Mouse (Mus musculus): ENCODE measurements at regions not wholly inside any gene's neighbourhood (a gene's known extent, or its start where the extent isn't known, plus 50 kb on each side); places are given as distances from the start of the nearest gene placed in this dataset.

DNA sequence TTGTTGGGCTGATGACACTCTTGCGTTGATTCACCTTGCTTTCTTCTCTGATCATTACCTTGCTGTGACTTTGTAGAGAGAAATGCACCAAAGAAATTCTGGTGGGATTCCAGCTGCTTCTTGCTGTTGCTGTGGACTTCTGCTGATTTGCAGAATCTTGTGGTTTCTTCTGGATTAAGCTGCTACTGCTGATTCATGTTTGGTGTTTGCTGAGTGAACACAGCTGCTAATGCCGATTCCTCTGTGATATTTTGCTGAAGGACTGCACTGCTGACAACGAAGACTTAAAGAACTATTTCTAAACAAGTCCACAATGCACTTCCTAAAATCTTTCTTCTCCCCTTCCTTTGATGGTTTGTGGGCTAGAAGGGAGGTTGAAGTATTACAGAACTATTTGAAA is 106.5 kb upstream of the Fbxo11 start:
- intact Hi-C loops (cut with DNase I) = no loop called here
- DNase-seq (ENCODE audit: low spot score in 2 of 2) = no peak

- DNase-seq (ENCODE audit: low spot score in 2 of 2) = no peak
- intact Hi-C loops (cut with DNase I) = no loop called here
These were observed 108.4 kb upstream of the Fbxo11 start for GRCm38 (mm10) chr17:88173354-88174032.

GRCm38 (mm10) chr17:88174242-88174679 is 109.2 kb upstream of the Fbxo11 start:
- no peak for DNase-seq (ENCODE audit: low spot score in 2 of 2)

DNA sequence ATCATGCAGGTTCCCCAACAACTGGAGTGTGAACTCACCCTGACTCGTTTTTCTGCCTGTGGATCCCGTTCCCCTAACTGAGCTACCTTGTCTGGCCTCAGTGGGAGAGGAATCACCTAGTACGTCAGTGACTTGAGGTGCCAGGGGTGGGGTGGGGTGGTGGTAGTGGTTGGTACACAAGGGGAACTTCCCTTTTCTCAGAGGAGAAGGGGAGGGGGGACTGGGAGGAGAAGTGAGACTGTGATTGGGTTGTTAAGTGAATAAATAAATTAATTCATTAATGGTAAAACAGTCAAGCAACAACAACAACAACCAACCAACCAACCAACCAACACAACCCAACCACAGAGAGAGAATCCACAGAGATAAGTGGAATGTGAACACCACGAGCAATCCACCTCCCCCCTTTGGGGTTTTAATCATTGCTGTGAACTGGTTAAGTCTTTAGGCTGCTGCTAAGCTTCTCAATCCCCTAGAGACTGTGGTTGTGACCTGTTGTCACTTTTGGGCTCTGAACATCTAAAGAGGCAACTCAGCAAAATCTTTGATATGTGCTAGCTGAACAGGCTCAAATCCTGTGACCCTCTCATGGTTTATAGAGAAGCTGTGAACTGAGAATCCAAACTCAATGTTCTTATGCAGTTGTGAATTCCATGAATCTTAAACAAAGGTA is 111.0 kb upstream of the Fbxo11 start:
- DNase-seq (ENCODE audit: low spot score in 2 of 2) = no peak
- intact Hi-C loops (cut with DNase I) = no loop called here

More at GRCm38 (mm10) chr17:88174242-88174679, 109.2 kb upstream of the Fbxo11 start:
- intact Hi-C loops (cut with DNase I) = no loop called here

- DNase-seq (ENCODE audit: low spot score in 2 of 2) = no peak
These were observed 125.6 kb upstream of the Fbxo11 start for GRCm38 (mm10) chr17:88190735-88191134.

GRCm38 (mm10) chr17:88191444-88191843 is 126.4 kb upstream of the Fbxo11 start:
- DNase-seq (ENCODE audit: low spot score in 2 of 2) = no peak
- intact Hi-C loops (cut with DNase I) = no loop called here

More at GRCm38 (mm10) chr17:88190735-88191134, 125.6 kb upstream of the Fbxo11 start:
- intact Hi-C loops (cut with DNase I) = no loop called here

- intact Hi-C loops (cut with DNase I) = no loop called here
- DNase-seq (ENCODE audit: low spot score in 2 of 2) = no peak
These were observed 127.1 kb upstream of the Fbxo11 start for GRCm38 (mm10) chr17:88191930-88192807.

DNA sequence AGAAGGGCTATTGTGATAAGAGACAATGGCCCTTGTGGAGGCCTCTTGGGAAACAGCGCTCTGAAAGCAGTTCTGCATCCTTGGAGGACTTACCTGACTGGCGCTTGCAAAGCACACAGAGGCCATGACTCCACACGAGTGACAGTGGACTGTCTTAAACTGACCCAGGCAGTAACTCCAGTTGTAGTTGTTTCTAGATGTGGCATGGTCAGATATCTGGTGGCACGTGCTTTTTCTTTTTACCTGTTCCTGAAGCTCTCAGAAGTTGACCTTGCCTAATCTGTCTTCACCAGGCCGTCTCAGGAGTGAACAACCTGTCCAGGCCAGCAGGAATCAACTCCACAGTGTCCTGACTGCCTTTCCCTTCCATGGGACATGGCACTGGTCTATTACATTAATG is 129.6 kb upstream of the Fbxo11 start:
- intact Hi-C loops (cut with DNase I) = no loop called here
- no peak for DNase-seq (ENCODE audit: low spot score in 2 of 2)

GRCm38 (mm10) chr17:88195303-88195702 is 130.2 kb upstream of the Fbxo11 start:
- intact Hi-C loops (cut with DNase I) = no loop called here
- DNase-seq (ENCODE audit: low spot score in 2 of 2) = peak; percentile 42 to 92

DNA sequence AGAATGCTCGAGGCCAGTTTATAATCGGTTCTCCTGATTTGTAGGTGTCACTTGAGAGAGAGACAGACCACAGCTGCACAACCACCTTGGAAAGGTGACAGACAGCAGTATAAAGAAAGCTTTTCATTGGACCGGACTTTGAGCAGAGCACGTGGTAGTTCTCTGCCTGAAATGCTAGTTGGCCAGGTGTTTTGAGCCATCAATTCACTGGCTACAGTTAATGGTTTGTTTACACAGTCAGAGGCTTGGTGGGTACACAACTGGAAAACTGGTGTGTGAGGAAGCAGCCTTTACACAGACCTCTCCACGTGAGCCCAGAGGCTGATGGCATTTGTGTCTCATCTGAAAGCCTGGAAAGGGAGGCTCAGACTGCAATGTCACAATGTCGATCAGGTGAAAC is 130.8 kb upstream of the Fbxo11 start:
- no peak for DNase-seq (ENCODE audit: low spot score in 2 of 2)
- intact Hi-C loops (cut with DNase I) = no loop called here

DNA sequence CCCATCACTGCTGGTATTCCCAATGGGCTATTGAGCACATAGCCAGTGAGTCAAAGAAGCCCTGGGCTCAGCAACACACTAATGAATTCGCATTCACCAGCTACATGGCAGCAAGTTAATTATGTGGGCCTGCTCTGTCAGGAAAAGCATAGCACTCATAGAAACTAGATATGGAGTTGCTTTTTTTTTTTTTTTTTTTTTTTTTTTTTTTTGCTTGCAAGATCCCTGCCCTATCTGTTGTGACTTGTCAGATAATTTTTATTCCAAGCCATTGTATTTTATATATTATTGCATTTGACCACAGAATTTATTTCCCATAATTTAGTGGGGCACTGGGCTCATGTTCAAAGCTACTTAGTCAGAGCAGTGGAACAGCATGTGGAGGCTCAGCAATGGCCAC is 131.2 kb upstream of the Fbxo11 start:
- intact Hi-C loops (cut with DNase I) = no loop called here
- DNase-seq (ENCODE audit: low spot score in 2 of 2) = no peak

DNA sequence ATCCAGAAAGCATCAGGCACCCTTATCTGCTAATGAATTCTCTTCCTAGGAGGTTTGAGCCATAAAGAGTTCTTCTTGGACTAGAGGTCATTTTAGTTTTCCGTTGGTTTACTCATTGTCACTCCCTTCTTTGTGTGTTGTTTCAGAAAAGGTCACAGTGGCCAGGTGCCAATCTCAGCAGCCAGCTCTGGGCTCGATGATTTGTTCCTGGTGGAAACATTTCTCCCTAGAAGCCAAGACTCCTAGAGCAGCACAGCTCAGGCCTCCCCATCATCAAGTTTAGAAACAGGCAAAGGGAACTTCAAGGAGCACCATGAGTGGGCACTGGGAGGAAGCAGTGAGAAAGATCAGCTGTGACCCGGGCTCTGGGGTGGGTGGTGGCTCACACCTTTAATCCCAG is 132.3 kb upstream of the Fbxo11 start:
- intact Hi-C loops (cut with DNase I) = no loop called here
- no peak for DNase-seq (ENCODE audit: low spot score in 2 of 2)

- no peak for DNase-seq (ENCODE audit: low spot score in 2 of 2)
- intact Hi-C loops (cut with DNase I) = no loop called here
These were observed 136.3 kb upstream of the Fbxo11 start for GRCm38 (mm10) chr17:88201249-88201970.

GRCm38 (mm10) chr17:88202214-88202613 is 137.1 kb upstream of the Fbxo11 start:
- intact Hi-C loops (cut with DNase I) = no loop called here

DNA sequence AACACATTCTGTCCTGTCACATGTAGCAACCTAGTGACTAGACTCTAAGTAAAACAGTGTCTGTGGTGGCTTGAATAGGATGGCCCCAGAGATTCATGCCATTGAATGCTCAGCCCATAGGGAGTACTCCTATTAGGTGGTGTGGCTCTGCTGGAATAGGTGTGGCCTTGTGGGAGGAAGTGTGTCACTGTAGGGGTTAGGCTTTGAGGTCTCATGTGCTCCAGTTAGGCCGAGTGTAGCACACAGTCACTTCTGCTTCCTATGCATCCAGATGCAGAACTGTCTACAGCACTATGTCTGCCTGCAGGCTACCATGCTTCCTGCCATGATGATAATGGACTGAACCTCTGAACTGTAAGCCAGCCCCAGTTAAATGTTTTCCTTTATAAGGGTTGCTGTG is 144.5 kb upstream of the Fbxo11 start:
- intact Hi-C loops (cut with DNase I) = no loop called here
- DNase-seq (ENCODE audit: low spot score in 2 of 2) = no peak

More at GRCm38 (mm10) chr17:88202214-88202613, 137.1 kb upstream of the Fbxo11 start:
- DNase-seq (ENCODE audit: low spot score in 2 of 2) = no peak

GRCm38 (mm10) chr17:88212121-88212520 is 147.0 kb upstream of the Fbxo11 start:
- no peak for DNase-seq (ENCODE audit: low spot score in 2 of 2)
- intact Hi-C loops (cut with DNase I) = no loop called here

DNA sequence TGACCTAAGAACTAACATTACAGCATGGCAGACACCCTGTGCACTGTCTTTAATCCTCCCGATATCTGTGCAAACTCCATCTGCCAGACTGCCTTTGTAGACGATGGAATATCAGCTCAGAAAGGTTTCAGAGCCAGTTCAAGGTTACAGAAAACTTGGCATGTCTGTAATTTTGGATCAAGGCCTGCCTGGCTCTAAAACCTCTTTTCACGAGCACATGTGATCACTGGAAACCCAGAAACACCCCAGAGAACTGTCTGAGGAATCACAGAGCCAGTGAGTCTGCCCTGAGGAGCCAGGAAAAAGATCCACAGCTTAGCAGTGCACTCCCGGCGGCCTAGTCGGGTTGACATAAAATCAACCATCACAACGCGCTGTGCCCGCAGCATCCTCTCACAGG is 149.7 kb upstream of the Fbxo11 start:
- intact Hi-C loops (cut with DNase I) = no loop called here
- no peak for DNase-seq (ENCODE audit: low spot score in 2 of 2)

GRCm38 (mm10) chr17:88222379-88222955 is 157.4 kb upstream of the Fbxo11 start:
- DNase-seq (ENCODE audit: low spot score in 2 of 2) = no peak
- intact Hi-C loops (cut with DNase I) = no loop called here

DNA sequence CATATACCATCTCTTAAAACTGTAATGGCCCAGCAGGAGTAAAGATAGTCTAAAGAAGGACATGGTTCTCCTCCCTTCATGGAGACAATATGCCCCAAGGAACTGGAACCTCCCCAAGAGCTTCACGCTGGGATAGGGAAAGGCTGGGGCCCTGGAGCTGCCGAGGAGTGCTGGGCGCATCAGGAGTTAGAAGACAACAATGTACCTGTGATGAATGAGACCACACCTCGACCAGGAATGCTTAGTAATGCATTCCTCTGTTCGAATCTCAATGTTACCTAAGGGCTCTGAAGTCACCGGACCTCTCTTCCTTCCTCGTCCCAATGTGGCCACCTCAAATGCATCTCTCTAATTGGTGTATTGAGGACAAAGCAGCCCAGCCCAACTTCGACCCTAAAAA is 175.4 kb upstream of the Fbxo11 start:
- intact Hi-C loops (cut with DNase I) = no loop called here
- DNase-seq (ENCODE audit: low spot score in 2 of 2) = no peak
